Mouse (Mus musculus) brain, embryonic 14.5 days (tissue): Measurements from ENCODE around the gene Degs2.

Source experiments
- CTCF ChIP-seq: fragments of 200-500 bp; IDR thresholded peaks from 2 replicates; pipeline ENCODE4 v1.5.1; 2012; ENCODE audit warnings: inconsistent platforms, mild to moderate bottlenecking, moderate library complexity, borderline replicate concordance; ENCODE audit not compliant: insufficient read depth, insufficient read length; ENCODE audit errors: extremely low read depth
- POLR2A ChIP-seq: fragments of 200-500 bp; IDR thresholded peaks from 2 replicates; pipeline ENCODE4 v1.6.1; 2012; ENCODE audit warnings: mild to moderate bottlenecking, inconsistent platforms, borderline replicate concordance; ENCODE audit not compliant: poor library complexity, insufficient read depth, insufficient read length, severe bottlenecking; ENCODE audit errors: extremely low read depth

- TF ChIP-seq CTCF (no peak), POLR2A (no peak)
These were observed 13.7 kb upstream of the Degs2 start for GRCm38 (mm10) chr12:108715854-108716253.
